Mouse (Mus musculus) hindbrain, embryonic 14.5 days (tissue): ENCODE results near the gene Ugt1a6b. TPM values are rescaled to one million over a fixed set of nuclear protein-coding genes. Genes with fewer than 3 reads are reported as not detected.
"Not testable (repeated sequence)": the region's sequence is repeated elsewhere in the genome, so short reads cannot be mapped to it uniquely, and the experiment has no call there.

Experiments used
- ATAC-seq: fragments of 200-750 bp; cut with Nextera tagmentation; 2 replicates; pipeline ENCODE4 v1.8.0; 2017; ENCODE audit warnings: moderate number of reproducible peaks, mild to moderate bottlenecking, moderate TSS enrichment, moderate library complexity; ENCODE audit not compliant: low FRiP score
- DNase-seq: peaks from one replicate; pipeline ENCODE4 v3.0.0-alpha.2; 2015; ENCODE audit warnings: low spot score
- H3K27ac ChIP-seq: fragments of 300-500 bp; sonication (generic); 2 replicates; pipeline ENCODE4 v1.5.1; 2014; ENCODE audit warnings: mild to moderate bottlenecking, moderate library complexity
- H3K27me3 ChIP-seq: fragments of 300-500 bp; sonication (generic); 2 replicates; pipeline ENCODE4 v1.6.1; 2014; ENCODE audit warnings: mild to moderate bottlenecking, low read length, mixed read lengths; ENCODE audit not compliant: control insufficient read depth, insufficient read depth
- H3K36me3 ChIP-seq: fragments of 300-500 bp; sonication (generic); replicated peaks from 2 replicates; pipeline ENCODE4 v1.6.1; 2014; ENCODE audit not compliant: control insufficient read depth, insufficient read depth
- H3K4me1 ChIP-seq: fragments of 300-500 bp; sonication (generic); replicated peaks from 2 replicates; pipeline ENCODE4 v1.6.1; 2014; ENCODE audit warnings: antibody characterized with exemption, low read length, mixed read lengths; ENCODE audit not compliant: control insufficient read depth, insufficient read depth
- H3K4me2 ChIP-seq: fragments of 300-500 bp; sonication (generic); replicated peaks from 2 replicates; pipeline ENCODE4 v1.6.1; 2014; ENCODE audit warnings: mild to moderate bottlenecking, moderate library complexity
- H3K4me3 ChIP-seq: fragments of 300-500 bp; sonication (generic); replicated peaks from 2 replicates; pipeline ENCODE4 v1.5.1; 2014; ENCODE audit warnings: mild to moderate bottlenecking, low read length
- H3K9ac ChIP-seq: fragments of 300-500 bp; sonication (generic); 2 replicates; pipeline ENCODE4 v1.6.1; 2014
- H3K9me3 ChIP-seq: fragments of 300-500 bp; sonication (generic); 2 replicates; pipeline ENCODE4 v1.6.1; 2016; ENCODE audit warnings: low read length; ENCODE audit not compliant: control insufficient read depth
- WGBS: fragments of 180-500 bp; shearing (Covaris S2); extraction: QIAGEN DNeasy Blood & Tissue Kit; methylation state at CpG from one replicate; pipeline ENCODE4 v1.1.7; 2014; 5-methylcytosine and 5-hydroxymethylcytosine counted together
- polyA plus RNA-seq: library from polyadenylated mRNA; unstranded; fragments of >200 nt; fragmentation: Nextera tagmentation; extraction: Ambion mirVana; gene quantifications from 2 replicates; pipeline ENCODE4 v1.2.1, GENCODE M21; 2014

The Ugt1a6b gene
- polyA plus RNA-seq, 1 experiment from 2014 or later = 3.8 TPM

- Histone ChIP-seq H3K4me1 (no peaks in the 10 kb centered on the region), H3K9me3 (peaks cover 46% of the 10 kb centered on the region), H3K36me3 (no peaks in the 10 kb centered on the region), H3K4me2 (no peak overlapping the region), H3K4me3 (no peak overlapping the region), H3K27ac (no peak overlapping the region), H3K27me3 (no peaks in the 10 kb centered on the region), H3K9ac (no peak overlapping the region)
- WGBS = 75% methylated on average over 2 of the region's 2 CpGs
- DNase-seq = no peak
- ATAC-seq = no peak
These were observed 121.2 kb downstream of the Ugt1a6b start for GRCm38 (mm10) chr1:88224029-88224776.

- 40% methylated on average over 2 of the region's 2 CpGs for WGBS
- H3K9me3 ChIP-seq = peaks cover 57% of the 10 kb centered on the region
- H3K27ac ChIP-seq, H3K4me3 ChIP-seq, H3K36me3 ChIP-seq, H3K27me3 ChIP-seq, ATAC-seq, H3K9ac ChIP-seq, DNase-seq, H3K4me2 ChIP-seq, H3K4me1 ChIP-seq: not testable (repeated sequence)
These were observed 122.2 kb downstream of the Ugt1a6b start for GRCm38 (mm10) chr1:88225301-88225700.

- Histone ChIP-seq H3K4me2 (no peak overlapping the region), H3K36me3 (no peaks in the 10 kb centered on the region), H3K9me3 (peaks cover 62% of the 10 kb centered on the region), H3K27ac (no peak overlapping the region), H3K9ac (no peak overlapping the region), H3K4me1 (no peaks in the 10 kb centered on the region), H3K4me3 (no peak overlapping the region), H3K27me3 (no peaks in the 10 kb centered on the region)
- ATAC-seq = no peak
- DNase-seq = no peak
These were observed 122.7 kb downstream of the Ugt1a6b start for GRCm38 (mm10) chr1:88225741-88226140.

- no peak within 1 kb of the TSS for H3K27ac ChIP-seq
- WGBS = 58% methylated on average over 5 of the region's 5 CpGs
- no peak within 1 kb of the TSS for H3K4me3 ChIP-seq
- DNase-seq (no peak), ATAC-seq (no peak)
- no peaks in the 10 kb centered on the region for H3K27me3 ChIP-seq
- H3K9ac ChIP-seq = no peak within 1 kb of the TSS
- H3K36me3 ChIP-seq = no peaks in the 10 kb centered on the region
- H3K9me3 ChIP-seq = peaks cover 73% of the 10 kb centered on the region
- H3K4me1 ChIP-seq = no peaks in the 10 kb centered on the region
- no peak within 1 kb of the TSS for H3K4me2 ChIP-seq
These were observed 123.8 kb downstream of the Ugt1a6b start, which contains the start of gene Mroh2a for GRCm38 (mm10) chr1:88226670-88227379. Mroh2a (plus strand) TSS chr1:88226986.

GRCm38 (mm10) chr1:88227482-88227881 is 124.4 kb downstream of the Ugt1a6b start:
- DNase-seq (no peak), ATAC-seq (no peak)
- H3K27ac ChIP-seq = no peak overlapping the region
- H3K4me1 ChIP-seq = no peaks in the 10 kb centered on the region
- WGBS = 64% methylated on average over 2 of the region's 2 CpGs
- peaks cover 73% of the 10 kb centered on the region for H3K9me3 ChIP-seq
- no peak overlapping the region for H3K9ac ChIP-seq
- no peaks in the 10 kb centered on the region for H3K27me3 ChIP-seq
- H3K4me3 ChIP-seq = no peak overlapping the region
- no peak overlapping the region for H3K4me2 ChIP-seq
- no peaks in the 10 kb centered on the region for H3K36me3 ChIP-seq

GRCm38 (mm10) chr1:88228121-88228520 is 125.1 kb downstream of the Ugt1a6b start:
- H3K9me3 ChIP-seq = peaks cover 79% of the 10 kb centered on the region
- no peaks in the 10 kb centered on the region for H3K27me3 ChIP-seq
- H3K4me3 ChIP-seq = no peak overlapping the region
- no peak overlapping the region for H3K9ac ChIP-seq
- H3K4me2 ChIP-seq = no peak overlapping the region
- 69% methylated on average over 7 of the region's 7 CpGs for WGBS
- no peak overlapping the region for H3K27ac ChIP-seq
- no peaks in the 10 kb centered on the region for H3K36me3 ChIP-seq
- no peak for DNase-seq
- H3K4me1 ChIP-seq = no peaks in the 10 kb centered on the region
- no peak for ATAC-seq

- no peak overlapping the region for H3K4me2 ChIP-seq
- peaks cover 94% of the 10 kb centered on the region for H3K9me3 ChIP-seq
- H3K4me3 ChIP-seq = no peak overlapping the region
- DNase-seq = no peak
- H3K27ac ChIP-seq = no peak overlapping the region
- H3K36me3 ChIP-seq = no peaks in the 10 kb centered on the region
- no peak overlapping the region for H3K9ac ChIP-seq
- no peaks in the 10 kb centered on the region for H3K4me1 ChIP-seq
- WGBS = 83% methylated on average over 3 of the region's 3 CpGs
- ATAC-seq = no peak
- no peaks in the 10 kb centered on the region for H3K27me3 ChIP-seq
These were observed 126.5 kb downstream of the Ugt1a6b start for GRCm38 (mm10) chr1:88229566-88229965.

GRCm38 (mm10) chr1:88229986-88230385 is 126.9 kb downstream of the Ugt1a6b start:
- H3K4me2 ChIP-seq = no peak overlapping the region
- no peak for DNase-seq
- no peak for ATAC-seq

GRCm38 (mm10) chr1:88230421-88230820 is 127.4 kb downstream of the Ugt1a6b start:
- no peak for ATAC-seq
- Histone ChIP-seq H3K9me3 (peaks cover 100% of the 10 kb centered on the region), H3K4me2 (no peak overlapping the region), H3K9ac (no peak overlapping the region), H3K36me3 (no peaks in the 10 kb centered on the region), H3K4me1 (no peaks in the 10 kb centered on the region), H3K27me3 (no peaks in the 10 kb centered on the region), H3K4me3 (no peak overlapping the region), H3K27ac (no peak overlapping the region)
- no peak for DNase-seq
- 70% methylated on average over 7 of the region's 7 CpGs for whole genome bisulfite sequencing

More at GRCm38 (mm10) chr1:88229986-88230385, 126.9 kb downstream of the Ugt1a6b start:
- Histone ChIP-seq H3K4me3 (no peak overlapping the region), H3K9me3 (peaks cover 98% of the 10 kb centered on the region), H3K27ac (no peak overlapping the region), H3K4me1 (no peaks in the 10 kb centered on the region), H3K36me3 (no peaks in the 10 kb centered on the region), H3K9ac (no peak overlapping the region), H3K27me3 (no peaks in the 10 kb centered on the region)
- WGBS = 87% methylated on average over 5 of the region's 5 CpGs
